Mouse (Mus musculus): ENCODE results near the gene Lpcat3. TPM values are rescaled to one million over a fixed set of nuclear protein-coding genes. Genes with fewer than 3 reads are reported as not detected.

The Lpcat3 gene
- polyA plus RNA-seq (2014; fragmentation: Illumina TruSeq; extraction: RNeasy Lipid Tissue Mini Kit (QIAGEN cat#74804); ENCODE audit: low replicate concordance), result 128 TPM

DNA sequence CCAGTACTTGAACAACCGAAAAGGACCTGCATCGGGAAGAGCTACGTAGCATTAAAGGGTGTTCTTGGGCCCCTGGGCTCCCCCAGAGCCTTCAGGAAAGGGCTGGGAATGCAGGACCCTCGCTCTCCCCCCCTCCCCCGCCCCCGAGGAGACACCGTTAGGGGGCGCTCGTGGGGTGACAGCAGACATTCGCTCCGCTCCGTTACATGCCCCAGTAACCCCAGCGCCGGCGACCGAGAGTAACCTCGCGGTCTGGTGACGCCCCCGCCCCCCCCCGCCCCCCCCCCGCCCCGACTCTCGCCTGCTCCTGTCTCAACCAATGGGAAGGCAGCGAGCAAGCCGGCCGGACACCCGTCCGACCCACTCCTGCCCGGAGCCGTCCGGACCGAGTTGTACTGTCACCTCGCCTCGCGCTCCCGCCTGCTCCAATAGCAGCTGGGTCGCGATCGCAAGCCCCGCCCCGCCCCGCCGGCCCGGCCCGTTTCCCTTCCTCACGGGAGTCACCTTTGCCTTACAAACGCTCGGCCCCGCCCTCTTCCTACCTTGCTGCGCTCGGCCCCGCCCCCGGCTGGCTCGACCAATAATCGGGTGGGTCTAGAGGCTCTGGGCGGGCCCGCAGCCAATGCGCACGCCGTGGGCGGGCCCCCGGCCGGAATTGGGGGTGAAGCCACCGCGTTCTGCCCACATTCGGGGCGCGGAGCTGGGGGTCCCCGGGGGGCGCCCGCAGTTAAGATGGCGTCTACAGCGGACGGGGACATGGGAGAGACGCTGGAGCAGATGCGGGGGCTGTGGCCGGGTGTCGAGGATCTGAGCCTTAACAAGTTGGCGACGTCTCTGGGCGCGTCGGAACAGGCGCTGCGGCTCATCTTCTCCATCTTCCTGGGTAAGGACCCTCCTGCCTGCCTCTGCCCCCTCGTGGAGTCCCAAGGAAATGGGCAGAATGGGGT, at the start of gene Lpcat3:
Lpcat3 (plus strand) TSS at position 551 of the 947 bp plus-strand sequence.

DNA sequence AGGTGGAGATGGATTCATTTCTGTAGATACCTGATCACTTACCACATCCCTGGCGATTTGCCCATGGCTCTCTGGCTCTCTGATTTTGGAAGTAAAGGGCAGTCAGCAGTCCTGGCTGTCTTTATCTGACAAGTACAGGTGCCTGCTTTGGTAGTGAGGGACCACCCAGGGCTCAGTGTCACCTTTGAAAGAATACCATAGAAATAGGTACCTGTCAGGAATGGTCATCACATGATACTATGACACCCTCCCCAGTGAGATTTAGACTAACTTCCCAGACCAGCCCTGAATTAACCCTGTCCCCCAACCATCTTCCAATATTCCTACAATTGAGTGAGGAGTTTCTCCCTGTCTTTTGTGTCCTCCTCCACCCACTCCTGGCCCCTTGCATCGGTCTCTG, 26.8 kb upstream of the Lpcat3 start, which contains the start of gene C1s2:
C1s2 (minus strand) TSS at position 101 of the 400 bp plus-strand sequence.

DNA sequence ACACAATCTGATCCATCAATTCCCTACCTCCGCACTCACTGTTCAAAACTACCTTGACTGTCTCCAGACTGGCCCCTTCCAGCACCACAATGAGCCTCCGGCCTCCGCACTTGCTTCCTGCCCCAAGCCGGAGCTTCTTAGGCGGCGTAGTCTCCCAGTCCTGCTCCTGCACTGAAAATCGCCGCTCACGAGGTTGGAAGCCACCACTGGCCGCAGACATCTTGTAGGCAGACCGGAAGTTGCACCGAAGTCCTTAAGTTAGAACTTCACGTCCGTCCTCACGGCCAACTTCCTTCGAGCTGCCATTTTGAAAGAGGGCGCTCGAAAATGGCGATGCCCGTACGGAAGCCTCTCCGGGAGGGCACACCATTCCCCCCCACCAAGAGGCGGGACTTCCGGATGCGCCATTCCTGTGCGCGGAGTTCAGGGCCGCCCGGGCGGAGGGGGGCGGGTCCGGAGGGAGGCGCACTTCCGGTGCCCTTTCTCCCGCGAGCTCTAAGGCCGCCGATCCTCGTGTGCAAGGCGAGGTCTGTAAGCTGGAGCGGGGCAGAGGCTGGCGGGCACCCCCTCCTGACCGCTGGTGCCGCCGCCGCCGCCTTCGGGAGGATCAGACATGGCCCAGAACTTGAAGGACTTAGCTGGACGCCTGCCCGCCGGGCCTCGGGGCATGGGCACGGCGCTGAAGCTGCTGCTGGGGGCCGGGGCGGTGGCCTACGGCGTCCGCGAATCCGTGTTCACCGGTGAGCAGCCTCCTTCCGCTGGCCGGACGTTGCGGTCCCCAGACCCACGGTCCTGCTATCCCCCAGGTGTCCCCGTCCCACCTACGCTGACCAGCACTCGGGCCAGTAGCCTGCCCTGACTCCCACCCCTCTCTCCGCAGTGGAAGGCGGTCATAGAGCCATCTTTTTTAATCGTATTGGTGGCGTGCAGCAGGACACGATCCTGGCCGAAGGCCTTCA, 49.3 kb downstream of the Lpcat3 start, which contains the start of the genes Emg1 and Phb2:
Emg1 (minus strand) TSS at position 355 of the 959 bp plus-strand sequence.
Phb2 (plus strand) TSS at position 513 of the 959 bp plus-strand sequence.

DNA sequence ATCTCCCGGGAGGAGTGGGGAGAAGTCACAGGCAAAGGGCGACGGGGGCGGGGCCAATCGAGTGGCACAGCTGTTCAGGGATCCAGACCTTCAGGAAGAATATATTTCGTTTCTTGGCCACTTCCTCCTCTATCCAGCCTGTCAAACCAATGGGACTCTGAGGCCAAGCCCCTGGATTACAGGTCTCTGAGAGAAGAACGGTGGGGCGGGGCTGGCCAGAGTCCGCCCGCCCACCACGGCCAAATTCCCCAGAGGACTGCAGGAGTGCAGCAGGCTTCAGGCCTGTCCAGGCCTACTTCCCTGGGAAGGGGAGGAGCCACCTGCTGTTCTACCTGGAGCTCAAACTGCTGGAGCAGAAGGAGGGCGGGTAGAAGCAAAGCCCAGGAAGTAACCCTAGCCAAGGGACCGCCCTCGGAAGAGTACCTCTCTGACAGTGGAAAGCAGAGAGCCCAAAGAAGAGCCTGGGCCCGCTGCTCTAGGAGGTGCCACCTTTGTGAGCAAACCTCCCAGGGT, 75.7 kb downstream of the Lpcat3 start, which contains the start of gene Ptpn6:
Ptpn6 (minus strand) TSS at position 204 of the 513 bp plus-strand sequence.

DNA sequence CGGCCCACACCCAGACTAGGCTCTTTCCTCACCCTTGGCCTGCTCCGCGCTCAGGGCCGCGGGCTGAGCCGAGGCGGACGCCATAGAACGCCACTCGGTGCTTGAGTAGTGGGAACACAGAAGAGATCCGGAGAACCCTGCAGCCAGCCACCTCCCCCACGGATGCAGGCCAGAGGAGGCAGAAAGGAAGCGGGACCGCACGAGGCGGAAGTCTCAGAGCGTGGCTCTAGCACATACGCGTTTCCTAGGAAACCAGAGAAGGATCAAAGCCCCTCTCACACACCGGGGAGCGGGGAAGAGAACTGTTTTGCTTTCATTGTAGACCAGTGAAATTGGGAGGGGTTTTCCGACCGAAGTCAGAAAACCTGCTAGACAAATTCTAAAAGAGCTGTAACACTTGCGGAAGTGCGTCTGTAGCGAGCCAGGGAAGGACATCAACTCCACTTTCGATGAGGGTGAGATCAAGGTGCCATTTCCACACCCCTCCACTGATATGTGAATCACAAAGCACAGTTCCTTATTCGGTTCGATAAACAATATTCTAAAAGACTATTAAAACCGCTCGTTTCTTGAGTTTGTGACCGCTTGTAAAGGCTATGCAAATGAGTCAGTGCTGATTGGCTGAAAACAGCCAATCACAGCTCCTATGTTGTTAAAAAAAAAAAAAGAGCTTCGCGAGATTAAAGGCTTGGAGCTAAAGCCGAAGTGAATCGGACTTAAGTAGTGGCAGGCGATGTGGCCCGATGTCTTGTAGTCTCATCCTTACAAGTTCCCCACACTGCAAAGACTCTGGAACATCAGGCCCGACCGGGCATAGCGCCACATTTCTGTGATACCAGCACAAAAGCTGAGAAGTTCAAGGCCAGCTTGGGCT, 78.3 kb downstream of the Lpcat3 start, which contains the start of gene Grcc10:
Grcc10 (minus strand) TSS at position 487 of the 874 bp plus-strand sequence.

Other genes starting within 250 kb of the Lpcat3 start
- gene Pex5, start 248.0 kb upstream of the Lpcat3 start, polyA plus RNA-seq (2014; fragmentation: Illumina TruSeq; extraction: RNeasy Lipid Tissue Mini Kit (QIAGEN cat#74804); ENCODE audit: low replicate concordance), result 10.2 TPM
- gene Clstn3, start 198.2 kb upstream of the Lpcat3 start, polyA plus RNA-seq (2014; fragmentation: Illumina TruSeq; extraction: RNeasy Lipid Tissue Mini Kit (QIAGEN cat#74804); ENCODE audit: low replicate concordance), result not detected
- 0.33 TPM for gene C1rl, start 169.9 kb upstream of the Lpcat3 start, polyA plus RNA-seq (2014; fragmentation: Illumina TruSeq; extraction: RNeasy Lipid Tissue Mini Kit (QIAGEN cat#74804); ENCODE audit: low replicate concordance)
- gene C1ra, start 150.6 kb upstream of the Lpcat3 start, polyA plus RNA-seq (2014; fragmentation: Illumina TruSeq; extraction: RNeasy Lipid Tissue Mini Kit (QIAGEN cat#74804); ENCODE audit: low replicate concordance), result 4.6 TPM
- gene C1s1, start 120.7 kb upstream of the Lpcat3 start, polyA plus RNA-seq (2014; fragmentation: Illumina TruSeq; extraction: RNeasy Lipid Tissue Mini Kit (QIAGEN cat#74804); ENCODE audit: low replicate concordance), result 34.9 TPM
- not detected for gene C1rb, start 92.7 kb upstream of the Lpcat3 start, polyA plus RNA-seq (2014; fragmentation: Illumina TruSeq; extraction: RNeasy Lipid Tissue Mini Kit (QIAGEN cat#74804); ENCODE audit: low replicate concordance)
- 0.30 TPM for gene C1s2, start 26.9 kb upstream of the Lpcat3 start, polyA plus RNA-seq (2014; fragmentation: Illumina TruSeq; extraction: RNeasy Lipid Tissue Mini Kit (QIAGEN cat#74804); ENCODE audit: low replicate concordance)
- gene Emg1, start 49.2 kb downstream of the Lpcat3 start, polyA plus RNA-seq (2014; fragmentation: Illumina TruSeq; extraction: RNeasy Lipid Tissue Mini Kit (QIAGEN cat#74804); ENCODE audit: low replicate concordance), result 8.9 TPM
- gene Phb2, start 49.3 kb downstream of the Lpcat3 start, polyA plus RNA-seq (2014; fragmentation: Illumina TruSeq; extraction: RNeasy Lipid Tissue Mini Kit (QIAGEN cat#74804); ENCODE audit: low replicate concordance), result 27.4 TPM
- 0.89 TPM for gene Ptpn6, start 75.7 kb downstream of the Lpcat3 start, polyA plus RNA-seq (2014; fragmentation: Illumina TruSeq; extraction: RNeasy Lipid Tissue Mini Kit (QIAGEN cat#74804); ENCODE audit: low replicate concordance)
- gene Grcc10, start 78.3 kb downstream of the Lpcat3 start, polyA plus RNA-seq (2014; fragmentation: Illumina TruSeq; extraction: RNeasy Lipid Tissue Mini Kit (QIAGEN cat#74804); ENCODE audit: low replicate concordance), result 1.6 TPM
- gene Gm45234, start 93.0 kb downstream of the Lpcat3 start, polyA plus RNA-seq (2014; fragmentation: Illumina TruSeq; extraction: RNeasy Lipid Tissue Mini Kit (QIAGEN cat#74804); ENCODE audit: low replicate concordance), result not detected
- gene Atn1, start 93.5 kb downstream of the Lpcat3 start, polyA plus RNA-seq (2014; fragmentation: Illumina TruSeq; extraction: RNeasy Lipid Tissue Mini Kit (QIAGEN cat#74804); ENCODE audit: low replicate concordance), result 0.41 TPM
- 0.41 TPM for gene Eno2, start 106.6 kb downstream of the Lpcat3 start, polyA plus RNA-seq (2014; fragmentation: Illumina TruSeq; extraction: RNeasy Lipid Tissue Mini Kit (QIAGEN cat#74804); ENCODE audit: low replicate concordance)
- gene Lrrc23, start 116.7 kb downstream of the Lpcat3 start, polyA plus RNA-seq (2014; fragmentation: Illumina TruSeq; extraction: RNeasy Lipid Tissue Mini Kit (QIAGEN cat#74804); ENCODE audit: low replicate concordance), result not detected
- gene Spsb2, start 145.6 kb downstream of the Lpcat3 start, polyA plus RNA-seq (2014; fragmentation: Illumina TruSeq; extraction: RNeasy Lipid Tissue Mini Kit (QIAGEN cat#74804); ENCODE audit: low replicate concordance), result not detected
- gene Tpi1, start 151.3 kb downstream of the Lpcat3 start, polyA plus RNA-seq (2014; fragmentation: Illumina TruSeq; extraction: RNeasy Lipid Tissue Mini Kit (QIAGEN cat#74804); ENCODE audit: low replicate concordance), result 27.8 TPM
- gene Usp5, start 166.5 kb downstream of the Lpcat3 start, polyA plus RNA-seq (2014; fragmentation: Illumina TruSeq; extraction: RNeasy Lipid Tissue Mini Kit (QIAGEN cat#74804); ENCODE audit: low replicate concordance), result 12.5 TPM
- 6.3 TPM for gene Cdca3, start 166.5 kb downstream of the Lpcat3 start, polyA plus RNA-seq (2014; fragmentation: Illumina TruSeq; extraction: RNeasy Lipid Tissue Mini Kit (QIAGEN cat#74804); ENCODE audit: low replicate concordance)
- not detected for gene Gnb3, start 177.2 kb downstream of the Lpcat3 start, polyA plus RNA-seq (2014; fragmentation: Illumina TruSeq; extraction: RNeasy Lipid Tissue Mini Kit (QIAGEN cat#74804); ENCODE audit: low replicate concordance)
- not detected for gene P3h3, start 194.7 kb downstream of the Lpcat3 start, polyA plus RNA-seq (2014; fragmentation: Illumina TruSeq; extraction: RNeasy Lipid Tissue Mini Kit (QIAGEN cat#74804); ENCODE audit: low replicate concordance)
- gene Gpr162, start 201.0 kb downstream of the Lpcat3 start, polyA plus RNA-seq (2014; fragmentation: Illumina TruSeq; extraction: RNeasy Lipid Tissue Mini Kit (QIAGEN cat#74804); ENCODE audit: low replicate concordance), result not detected
- gene Cd4, start 225.2 kb downstream of the Lpcat3 start, polyA plus RNA-seq (2014; fragmentation: Illumina TruSeq; extraction: RNeasy Lipid Tissue Mini Kit (QIAGEN cat#74804); ENCODE audit: low replicate concordance), result 2.6 TPM
- gene Lag3, start 248.7 kb downstream of the Lpcat3 start, polyA plus RNA-seq (2014; fragmentation: Illumina TruSeq; extraction: RNeasy Lipid Tissue Mini Kit (QIAGEN cat#74804); ENCODE audit: low replicate concordance), result not detected